Mouse (Mus musculus) gastrocnemius, postnatal 4 days (tissue): Measurements from ENCODE around the gene Vmn1r237. TPM values are rescaled to one million over a fixed set of nuclear protein-coding genes. Genes with fewer than 3 reads are reported as not detected.

Source experiments
- DNase-seq, 2 experiments: peaks; one replicate each; pipeline ENCODE4 v3.0.0; 2021 to 2022; ENCODE audit warnings: low spot score in 2 of 2, mixed read lengths in 2 of 2
- long read RNA-seq, 2 experiments: library from polyadenylated mRNA; stranded (forward); transcript quantifications; one replicate each; pipeline ENCODE4 v2.0.0; 2021
- microRNA-seq: library from miRNA; unstranded; fragments of <30 nt; microRNA quantifications from one replicate; pipeline ENCODE4 v1.2.0, GENCODE M21; 2021
- total RNA-seq, 2 experiments: library from RNA; stranded (reverse); gene quantifications; 2 replicates each; pipeline ENCODE4 v1.2.3; 2021

Gene Vmn1r237
- not detected for total RNA-seq
- long read RNA-seq, experiment 1: 0 reads
- long read RNA-seq, experiment 2: 0 reads

DNA sequence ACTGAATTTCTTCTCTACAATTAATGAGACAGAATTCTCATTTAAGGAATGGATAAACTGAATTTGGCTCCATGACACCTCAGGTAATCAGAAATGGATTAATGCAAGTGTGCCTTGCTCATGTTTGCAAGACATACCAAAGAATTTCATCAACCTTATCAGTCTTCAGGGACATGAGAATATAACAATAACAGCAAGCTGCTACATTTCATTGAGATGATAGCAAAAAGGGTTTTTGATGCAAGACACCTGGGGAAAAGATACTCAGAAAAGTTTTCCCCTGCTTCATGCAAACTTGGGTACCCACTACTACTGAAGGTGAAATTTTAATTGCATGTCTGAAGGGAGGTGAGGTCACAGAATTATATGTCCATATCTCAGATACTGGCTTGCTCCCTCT, at the start of gene Vmn1r237:
Vmn1r237 (plus strand) TSS at position 301 of the 400 bp plus-strand sequence.
- DNase-seq: no peak

DNA sequence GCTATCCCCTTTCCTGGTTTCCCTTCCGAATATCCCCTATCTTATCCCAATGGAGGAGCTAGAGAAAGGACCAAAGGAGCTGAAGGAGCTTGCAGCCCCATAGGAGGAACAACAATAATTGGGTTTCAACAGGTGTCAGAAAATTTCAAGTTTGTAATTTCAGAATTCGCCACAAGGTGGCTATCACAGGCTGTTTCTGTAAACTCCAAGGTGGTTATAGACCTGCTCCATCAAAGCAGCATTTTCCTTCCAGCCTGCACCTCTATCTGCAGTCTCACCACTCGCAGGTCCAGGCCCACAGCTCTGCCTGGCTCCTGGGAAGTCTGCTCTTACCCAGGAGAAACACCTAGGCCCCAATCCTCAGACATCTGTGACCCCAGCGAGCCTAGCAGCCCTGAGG, 39.6 kb upstream of the Vmn1r237 start:
- no peak for DNase-seq

DNA sequence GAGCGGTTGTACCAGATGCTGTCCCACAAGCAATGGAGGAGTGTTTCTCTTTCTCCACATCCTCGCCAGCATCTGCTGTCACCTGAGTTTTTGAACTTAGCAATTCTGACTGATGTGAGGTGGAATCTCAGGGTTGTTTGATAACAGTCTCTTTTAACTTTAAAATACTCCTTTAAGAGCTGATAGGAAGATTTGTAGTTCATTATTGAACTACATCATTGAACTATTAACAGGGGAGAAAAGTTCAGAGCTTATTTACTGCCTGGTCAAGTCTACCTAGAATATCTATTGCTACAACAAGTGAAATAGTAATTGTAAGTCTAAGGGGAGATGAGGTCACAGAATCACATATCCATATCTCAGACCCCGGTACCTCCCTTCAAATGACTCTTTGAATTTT, 29.0 kb upstream of the Vmn1r237 start, which contains the start of gene Vmn1r236:
Vmn1r236 (plus strand) TSS at position 301 of the 400 bp plus-strand sequence.
- no peak for DNase-seq

DNA sequence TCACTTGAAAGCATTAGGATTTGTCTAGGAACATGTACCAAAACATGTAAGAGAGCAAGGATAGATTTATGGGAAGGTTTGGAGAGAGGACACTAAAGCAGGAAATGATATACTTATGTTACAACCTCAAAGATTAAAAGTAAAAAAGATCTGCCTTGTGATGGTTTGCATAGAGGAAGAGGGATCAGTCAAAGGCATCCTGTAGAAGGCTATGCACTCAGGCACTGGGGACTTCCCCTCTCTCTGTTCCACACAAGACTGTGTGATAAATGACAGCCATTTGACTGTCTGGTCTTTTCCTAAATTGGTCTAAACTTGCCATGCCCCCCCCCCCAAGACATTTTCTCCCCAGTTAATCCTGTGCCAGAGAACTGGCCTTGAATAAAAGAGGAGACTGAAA, 27.3 kb upstream of the Vmn1r237 start:
- no peak for DNase-seq

DNA sequence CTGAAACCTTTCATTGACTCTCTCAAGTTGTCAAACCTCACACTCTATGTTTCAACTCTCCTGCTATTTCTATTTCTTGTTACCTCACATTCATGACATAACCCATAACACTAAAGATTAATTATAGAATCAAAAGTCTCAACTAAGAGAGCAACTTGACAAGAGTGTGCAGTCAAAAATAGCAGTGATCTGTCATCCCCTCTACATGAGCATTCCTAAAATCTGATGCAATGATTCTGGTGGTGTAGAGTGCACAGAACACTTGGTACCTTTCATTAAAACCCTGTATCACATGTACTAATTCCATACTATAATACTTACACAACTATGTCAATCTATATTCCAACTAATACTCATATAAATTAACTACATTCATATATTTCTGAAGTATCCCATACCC, 22.0 kb upstream of the Vmn1r237 start:
- DNase-seq: no peak

Small RNA genes within 50 kb of the gene (microRNA-seq; reads per million reads assigned to microRNA genes)
- gene Gm26384: not detected

Other genes starting within 250 kb of the Vmn1r237 start
- not detected for gene Vmn1r234, start 85.8 kb upstream of the Vmn1r237 start, total RNA-seq
- gene Vmn1r235, start 55.5 kb upstream of the Vmn1r237 start, total RNA-seq: not detected
- gene Vmn1r236, start 28.9 kb upstream of the Vmn1r237 start, total RNA-seq: not detected
- 1 to 10 TPM in 1 of 2 experiments, under 1 TPM in 1; 0.88 to 1.1 TPM for gene Zfp677, start 71.9 kb downstream of the Vmn1r237 start, total RNA-seq
- gene Zfp54, start 111.4 kb downstream of the Vmn1r237 start, total RNA-seq: 1 to 10 TPM in 1 of 2 experiments, under 1 TPM in 1; 0.91 to 1.1 TPM
- 1 to 10 TPM; 4.9 to 5.6 TPM for gene Zfp51, start 138.5 kb downstream of the Vmn1r237 start, total RNA-seq
- 1 to 10 TPM; 2.9 to 3.4 TPM for gene Zfp53, start 177.1 kb downstream of the Vmn1r237 start, total RNA-seq
- gene Zfp52, start 223.7 kb downstream of the Vmn1r237 start, total RNA-seq: 1 to 10 TPM; 4.6 to 4.9 TPM